Mouse (Mus musculus) liver, embryonic 14.5 days (tissue): ENCODE measurements at regions not wholly inside any gene's neighbourhood (a gene's known extent, or its start where the extent isn't known, plus 50 kb on each side); places are given as distances from the start of the nearest gene placed in this dataset.

Experiments used
- ATAC-seq: fragments of 200-750 bp; cut with Nextera tagmentation; 2 replicates; pipeline ENCODE4 v1.8.0; 2017; ENCODE audit warnings: moderate number of reproducible peaks, mild to moderate bottlenecking, moderate library complexity; ENCODE audit not compliant: insufficient read depth
- DNase-seq, 3 experiments: peaks; one replicate each; pipeline ENCODE4 v3.0.0-alpha.2; 2012 to 2013; ENCODE audit warnings: low read depth in 3 of 3, low spot score in 3 of 3
- H3K27ac ChIP-seq: fragments of 300-500 bp; sonication (generic); 2 replicates; pipeline ENCODE4 v1.5.1; 2014; ENCODE audit warnings: moderate library complexity, mild to moderate bottlenecking, control low read depth, inconsistent platforms
- H3K27me3 ChIP-seq: fragments of 300-500 bp; sonication (generic); 2 replicates; pipeline ENCODE4 v1.6.1; 2014; ENCODE audit warnings: mild to moderate bottlenecking, low read length, moderate library complexity; ENCODE audit not compliant: control insufficient read depth, insufficient read depth
- H3K36me3 ChIP-seq: fragments of 300-500 bp; sonication (generic); replicated peaks from 2 replicates; pipeline ENCODE4 v1.6.1; 2014; ENCODE audit warnings: low read depth; ENCODE audit not compliant: control insufficient read depth, insufficient read depth
- H3K4me1 ChIP-seq, 2 experiments: fragments of 200-500 bp in 1 of 2; fragments of 300-500 bp in 1 of 2; sonication (generic) in 1 of 2; replicated peaks; 2 replicates each; pipeline ENCODE4 v1.6.1; 2012 to 2014; ENCODE audit warnings: antibody characterized with exemption in 1 of 2, inconsistent platforms in 1 of 2, low read length in 1 of 2; ENCODE audit not compliant: control insufficient read depth in 2 of 2, insufficient read depth in 2 of 2
- H3K4me2 ChIP-seq: fragments of 300-500 bp; sonication (generic); 2 replicates; pipeline ENCODE4 v1.6.1; 2014; ENCODE audit warnings: low read depth, mild to moderate bottlenecking, control low read depth, moderate library complexity
- H3K4me3 ChIP-seq, 2 experiments: fragments of 200-500 bp in 1 of 2; fragments of 300-500 bp in 1 of 2; sonication (generic) in 1 of 2; 2 replicates each; pipeline ENCODE4 v1.5.1; 2012 to 2014; ENCODE audit warnings: low read depth in 2 of 2, low read length in 2 of 2, mild to moderate bottlenecking in 2 of 2, control low read depth in 1 of 2, inconsistent platforms in 1 of 2, moderate library complexity in 1 of 2; ENCODE audit not compliant: insufficient read depth in 1 of 2
- H3K9ac ChIP-seq: fragments of 300-500 bp; sonication (generic); replicated peaks from 2 replicates; pipeline ENCODE4 v1.6.1; 2014; ENCODE audit warnings: mild to moderate bottlenecking, control low read depth, moderate library complexity
- H3K9me3 ChIP-seq: fragments of 300-500 bp; sonication (generic); 2 replicates; pipeline ENCODE4 v1.6.1; 2016; ENCODE audit warnings: low read length, mixed read lengths; ENCODE audit not compliant: control insufficient read depth
- CTCF ChIP-seq: IDR thresholded peaks from 2 replicates; pipeline ENCODE4 v1.5.1; 2016; ENCODE audit warnings: antibody characterized with exemption, low read depth, control low read depth
- EP300 ChIP-seq: IDR thresholded peaks from 2 replicates; pipeline ENCODE4 v1.6.1; 2016; ENCODE audit warnings: antibody characterized with exemption, low read depth
- WGBS: fragments of 180-500 bp; shearing (Covaris S2); extraction: QIAGEN DNeasy Blood & Tissue Kit; methylation state at CpG from one replicate; pipeline ENCODE4 v1.1.7; 2014; ENCODE audit not compliant: insufficient replicate concordance; 5-methylcytosine and 5-hydroxymethylcytosine counted together

DNA sequence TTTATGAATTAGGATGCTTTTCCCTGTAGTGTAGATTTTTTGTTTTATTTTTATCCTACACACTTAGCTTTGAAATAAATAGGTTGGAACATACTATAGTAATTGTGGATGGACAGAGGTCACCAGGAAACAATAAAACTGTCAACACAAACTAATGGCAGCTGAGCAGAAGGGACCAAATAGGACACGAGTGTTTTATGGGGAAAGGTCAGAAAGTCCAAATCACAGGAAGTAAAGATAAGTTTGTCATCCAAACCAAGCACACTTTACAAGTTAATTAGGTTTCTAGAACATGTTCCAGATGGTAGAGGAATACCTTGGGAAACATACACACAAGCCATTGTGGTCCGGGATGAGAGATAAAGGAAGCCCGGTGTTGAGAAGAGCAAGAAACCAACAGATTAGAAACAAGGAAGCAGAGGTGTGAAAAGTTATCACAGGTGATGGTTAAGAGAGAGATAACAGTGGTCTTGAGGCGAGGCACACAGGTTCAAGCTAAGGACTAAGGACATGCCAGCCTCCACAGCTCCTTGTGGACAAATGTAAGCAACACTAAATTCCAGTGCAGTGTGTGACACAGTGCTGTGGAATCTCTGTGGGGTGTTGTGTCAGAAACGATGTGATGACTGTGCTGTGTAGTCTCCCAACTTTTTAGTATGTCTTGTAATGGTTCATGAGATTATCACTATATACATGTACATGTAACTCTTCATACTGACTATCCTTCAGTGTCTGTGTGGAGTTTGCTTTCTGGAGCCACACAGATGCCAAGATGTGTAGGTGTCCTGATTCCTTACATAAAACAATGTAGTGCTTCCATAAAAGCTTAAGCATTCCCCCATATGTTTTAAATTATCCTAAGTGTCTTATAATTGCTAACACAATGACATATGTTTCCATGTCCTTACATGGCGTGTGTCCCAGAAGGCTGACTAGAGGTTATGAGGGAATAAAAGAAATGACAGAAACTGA, 264.5 kb downstream of the Tle4 start:
- TF ChIP-seq EP300: no peak
- TF ChIP-seq CTCF: no peak
- Histone ChIP-seq H3K27ac (no peak overlapping the region), H3K9me3 (no peaks in the 10 kb centered on the region), H3K27me3 (no peaks in the 10 kb centered on the region), H3K4me3 (no peak overlapping the region), H3K36me3 (no peaks in the 10 kb centered on the region), H3K4me2 (no peak overlapping the region), H3K9ac (no peak overlapping the region), H3K4me1 (no peaks in the 10 kb centered on the region)
- ATAC-seq (no peak), DNase-seq (no peak)
- 34% methylated on average over 6 of the region's 6 CpGs for WGBS

- Histone ChIP-seq H3K4me1 (no peaks in the 10 kb centered on the region), H3K9ac (no peak overlapping the region), H3K4me3 (no peak overlapping the region), H3K4me2 (no peak overlapping the region), H3K27ac (no peak overlapping the region), H3K9me3 (no peaks in the 10 kb centered on the region), H3K36me3 (no peaks in the 10 kb centered on the region), H3K27me3 (no peaks in the 10 kb centered on the region)
- no peak for ATAC-seq
- TF ChIP-seq CTCF: no peak
- no peak for TF ChIP-seq EP300
- DNase-seq: no peak
- 40% methylated on average over 5 of the region's 5 CpGs for WGBS
These were observed 260.8 kb downstream of the Tle4 start for GRCm38 (mm10) chr19:14337025-14337424.

DNA sequence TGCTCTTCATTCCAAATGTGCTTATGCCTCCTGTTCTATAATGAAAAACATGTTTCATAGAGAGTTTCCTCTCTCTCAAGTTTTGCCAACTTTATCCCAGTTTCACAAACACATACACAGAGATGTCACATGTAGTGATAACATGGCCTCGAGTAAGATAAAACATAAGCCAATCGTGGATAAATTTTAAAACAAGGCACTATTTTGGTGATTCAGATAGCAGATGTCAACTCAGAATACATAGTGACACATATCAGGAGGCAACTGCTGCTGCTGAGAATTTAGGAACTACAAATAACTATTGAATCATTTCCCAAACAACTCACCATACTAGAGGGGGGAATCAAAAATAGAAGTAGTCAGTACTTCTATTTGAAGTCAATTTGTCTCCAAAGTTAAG, 257.1 kb downstream of the Tle4 start:
- no peaks in the 10 kb centered on the region for H3K27me3 ChIP-seq
- ATAC-seq (no peak), DNase-seq (no peak)
- TF ChIP-seq CTCF: no peak
- no peak for TF ChIP-seq EP300
- no peaks in the 10 kb centered on the region for H3K4me1 ChIP-seq
- no peak overlapping the region for H3K4me3 ChIP-seq
- H3K9ac ChIP-seq: no peak overlapping the region
- no peak overlapping the region for H3K4me2 ChIP-seq
- 44% methylated on average over 2 of the region's 2 CpGs for WGBS
- H3K27ac ChIP-seq: no peak overlapping the region
- H3K36me3 ChIP-seq: no peaks in the 10 kb centered on the region
- no peaks in the 10 kb centered on the region for H3K9me3 ChIP-seq

- Histone ChIP-seq H3K9ac (no peak overlapping the region), H3K4me2 (no peak overlapping the region), H3K27me3 (no peaks in the 10 kb centered on the region), H3K4me3 (no peak overlapping the region), H3K27ac (no peak overlapping the region), H3K36me3 (no peaks in the 10 kb centered on the region), H3K4me1 (no peaks in the 10 kb centered on the region), H3K9me3 (no peaks in the 10 kb centered on the region)
- WGBS: 10% methylated on average over 5 of the region's 5 CpGs
- DNase-seq (no peak), ATAC-seq (no peak)
- TF ChIP-seq CTCF: no peak
- TF ChIP-seq EP300: no peak
These were observed 254.0 kb downstream of the Tle4 start for GRCm38 (mm10) chr19:14343890-14344289.

DNA sequence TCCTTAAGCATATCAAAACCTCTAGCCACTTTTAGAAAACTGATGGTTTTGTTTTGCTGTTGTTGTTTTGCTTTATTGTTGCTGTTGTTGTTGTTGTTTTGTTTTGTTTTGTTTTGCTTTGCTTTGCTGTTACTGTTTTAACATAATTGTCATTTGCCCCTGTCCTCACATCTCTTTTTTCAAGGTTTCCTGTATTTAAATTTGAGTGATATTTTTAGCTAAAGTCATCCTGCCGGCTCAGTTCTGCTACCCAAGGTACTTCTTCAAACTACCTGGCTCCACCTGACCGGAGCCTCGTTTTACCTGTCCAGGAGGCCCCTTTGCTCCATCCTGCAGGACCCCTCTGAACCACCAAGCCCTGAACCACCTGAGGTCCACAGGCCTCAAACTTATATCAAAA, 253.4 kb downstream of the Tle4 start:
- DNase-seq (no peak), ATAC-seq (no peak)
- no peaks in the 10 kb centered on the region for H3K9me3 ChIP-seq
- no peak overlapping the region for H3K4me2 ChIP-seq
- H3K4me1 ChIP-seq: no peaks in the 10 kb centered on the region
- 46% methylated on average over 3 of the region's 3 CpGs for WGBS
- H3K27me3 ChIP-seq: no peaks in the 10 kb centered on the region
- H3K27ac ChIP-seq: no peak overlapping the region
- no peak overlapping the region for H3K4me3 ChIP-seq
- TF ChIP-seq EP300: no peak
- TF ChIP-seq CTCF: no peak
- H3K36me3 ChIP-seq: no peaks in the 10 kb centered on the region
- no peak overlapping the region for H3K9ac ChIP-seq
